Mouse (Mus musculus): ENCODE data around the gene BC030499. TPM values are rescaled to one million over a fixed set of nuclear protein-coding genes. Genes with fewer than 3 reads are reported as not detected.

The BC030499 gene
- polyA plus RNA-seq, 1 experiment from 2014 or later, result 0.87 TPM

GRCm38 (mm10) chr11:78289146-78289763 lies 1.4 kb upstream of the BC030499 start:
- Histone ChIP-seq H3K27ac (ENCODE audit: low read depth, low read length) (no peak overlapping the region), H3K4me2 (ENCODE audit: low read depth, low read length, severe bottlenecking) (no peak overlapping the region), H3K9me3 (ENCODE audit: control insufficient read depth, low read length) (no peaks in the 10 kb centered on the region), H3K9ac (ENCODE audit: low read length) (no peak overlapping the region), H3K4me1 (replicated peaks; ENCODE audit: control insufficient read depth, insufficient read depth, low read length) (no peaks in the 10 kb centered on the region), H3K36me3 (ENCODE audit: control insufficient read depth, insufficient read depth, low read length) (peaks cover 14% of the 10 kb centered on the region; the same call in 1 of the 2 replicates), H3K27me3 (ENCODE audit: control insufficient read depth, insufficient read depth, low read length) (no peaks in the 10 kb centered on the region), H3K4me3 (ENCODE audit: low read depth, low read length) (no peak overlapping the region)
- 88% methylated on average over 7 of the region's 7 CpGs for WGBS
- ATAC-seq (replicated peaks; ENCODE audit: low FRiP score), result no peak
- DNase-seq (ENCODE audit: low spot score), result no peak

GRCm38 (mm10) chr11:78294585-78294984 lies 3.9 kb downstream of the BC030499 start:
- DNase-seq (ENCODE audit: low spot score), result no peak
- Histone ChIP-seq H3K27me3 (ENCODE audit: control insufficient read depth, insufficient read depth, low read length) (no peaks in the 10 kb centered on the region), H3K4me3 (ENCODE audit: low read depth, low read length) (no peak overlapping the region), H3K27ac (ENCODE audit: low read depth, low read length) (no peak overlapping the region), H3K9me3 (ENCODE audit: control insufficient read depth, low read length) (no peaks in the 10 kb centered on the region), H3K36me3 (ENCODE audit: control insufficient read depth, insufficient read depth, low read length) (no peaks in the 10 kb centered on the region; the same call in 1 of the 2 replicates), H3K4me2 (ENCODE audit: low read depth, low read length, severe bottlenecking) (no peak overlapping the region), H3K9ac (ENCODE audit: low read length) (no peak overlapping the region), H3K4me1 (replicated peaks; ENCODE audit: control insufficient read depth, insufficient read depth, low read length) (no peaks in the 10 kb centered on the region)
- 90% methylated on average over 6 of the region's 6 CpGs for WGBS
- ATAC-seq (replicated peaks; ENCODE audit: low FRiP score), result no peak

GRCm38 (mm10) chr11:78300917-78301316 lies 10.3 kb downstream of the BC030499 start:
- ATAC-seq (replicated peaks; ENCODE audit: low FRiP score) (peak; percentile 18; the same call in 1 of the 2 replicates), DNase-seq (ENCODE audit: low spot score) (no peak)
- Histone ChIP-seq H3K27ac (ENCODE audit: low read depth, low read length) (no peak overlapping the region; the same call in 1 of the 2 replicates), H3K36me3 (ENCODE audit: control insufficient read depth, insufficient read depth, low read length) (peaks cover 5% of the 10 kb centered on the region; the same call in 1 of the 2 replicates), H3K9me3 (ENCODE audit: control insufficient read depth, low read length) (no peaks in the 10 kb centered on the region), H3K27me3 (ENCODE audit: control insufficient read depth, insufficient read depth, low read length) (no peaks in the 10 kb centered on the region), H3K9ac (ENCODE audit: low read length) (peak overlapping the region; percentile 74), H3K4me3 (ENCODE audit: low read depth, low read length) (peak overlapping the region; percentile 66), H3K4me2 (ENCODE audit: low read depth, low read length, severe bottlenecking) (peak overlapping the region; percentile 59), H3K4me1 (replicated peaks; ENCODE audit: control insufficient read depth, insufficient read depth, low read length) (peaks cover 5% of the 10 kb centered on the region)
- 74% methylated on average over 7 of the region's 7 CpGs for WGBS

- Histone ChIP-seq H3K4me2 (ENCODE audit: low read depth, low read length, severe bottlenecking) (peak within 1 kb of the TSS; percentile 59), H3K27me3 (ENCODE audit: control insufficient read depth, insufficient read depth, low read length) (no peaks in the 10 kb centered on the region), H3K4me1 (replicated peaks; ENCODE audit: control insufficient read depth, insufficient read depth, low read length) (peaks cover 5% of the 10 kb centered on the region), H3K9me3 (ENCODE audit: control insufficient read depth, low read length) (no peaks in the 10 kb centered on the region), H3K27ac (ENCODE audit: low read depth, low read length) (peak within 1 kb of the TSS; percentile 37), H3K4me3 (ENCODE audit: low read depth, low read length) (peak within 1 kb of the TSS; percentile 66), H3K36me3 (ENCODE audit: control insufficient read depth, insufficient read depth, low read length) (peaks cover 5% of the 10 kb centered on the region; the same call in 1 of the 2 replicates), H3K9ac (ENCODE audit: low read length) (peak within 1 kb of the TSS; percentile 74)
- DNase-seq (ENCODE audit: low spot score) (peak; percentile 94), ATAC-seq (replicated peaks; ENCODE audit: low FRiP score) (peak; percentile 99)
- under 1% methylated on average over 49 of the region's 49 CpGs for WGBS
These were observed 10.9 kb downstream of the BC030499 start, which contains the start of gene Spag5 for GRCm38 (mm10) chr11:78301357-78302084. Gene Spag5, plus strand, starts transcription at chr11:78301529.

- Histone ChIP-seq H3K4me2 (ENCODE audit: low read depth, low read length, severe bottlenecking) (no peak overlapping the region), H3K4me1 (replicated peaks; ENCODE audit: control insufficient read depth, insufficient read depth, low read length) (peaks cover 5% of the 10 kb centered on the region), H3K27ac (ENCODE audit: low read depth, low read length) (no peak overlapping the region), H3K36me3 (ENCODE audit: control insufficient read depth, insufficient read depth, low read length) (peaks cover 18% of the 10 kb centered on the region; the same call in 1 of the 2 replicates), H3K4me3 (ENCODE audit: low read depth, low read length) (no peak overlapping the region), H3K9ac (ENCODE audit: low read length) (no peak overlapping the region), H3K9me3 (ENCODE audit: control insufficient read depth, low read length) (no peaks in the 10 kb centered on the region), H3K27me3 (ENCODE audit: control insufficient read depth, insufficient read depth, low read length) (no peaks in the 10 kb centered on the region)
- ATAC-seq (replicated peaks; ENCODE audit: low FRiP score) (no peak), DNase-seq (ENCODE audit: low spot score) (no peak)
- 92% methylated on average over 4 of the region's 4 CpGs for WGBS
These were observed 14.6 kb downstream of the BC030499 start for GRCm38 (mm10) chr11:78305272-78305671.

- Histone ChIP-seq H3K9ac (ENCODE audit: low read length) (no peak overlapping the region), H3K4me1 (replicated peaks; ENCODE audit: control insufficient read depth, insufficient read depth, low read length) (no peaks in the 10 kb centered on the region), H3K27me3 (ENCODE audit: control insufficient read depth, insufficient read depth, low read length) (no peaks in the 10 kb centered on the region), H3K4me3 (ENCODE audit: low read depth, low read length) (no peak overlapping the region), H3K9me3 (ENCODE audit: control insufficient read depth, low read length) (no peaks in the 10 kb centered on the region), H3K27ac (ENCODE audit: low read depth, low read length) (no peak overlapping the region), H3K36me3 (ENCODE audit: control insufficient read depth, insufficient read depth, low read length) (peaks cover 31% of the 10 kb centered on the region), H3K4me2 (ENCODE audit: low read depth, low read length, severe bottlenecking) (no peak overlapping the region)
- WGBS, result 91% methylated on average over 8 of the region's 8 CpGs
- no peak for ATAC-seq (replicated peaks; ENCODE audit: low FRiP score)
- no peak for DNase-seq (ENCODE audit: low spot score)
These were observed 20.3 kb downstream of the BC030499 start for GRCm38 (mm10) chr11:78310861-78311511.

GRCm38 (mm10) chr11:78313662-78314061 lies 23.0 kb downstream of the BC030499 start:
- H3K4me1 ChIP-seq (replicated peaks; ENCODE audit: control insufficient read depth, insufficient read depth, low read length), result no peaks in the 10 kb centered on the region
- no peak overlapping the region for H3K4me3 ChIP-seq (ENCODE audit: low read depth, low read length)
- DNase-seq (ENCODE audit: low spot score) (no peak), ATAC-seq (replicated peaks; ENCODE audit: low FRiP score) (no peak)
- 95% methylated on average over 2 of the region's 2 CpGs for WGBS
- H3K36me3 ChIP-seq (ENCODE audit: control insufficient read depth, insufficient read depth, low read length), result peaks cover 46% of the 10 kb centered on the region
- H3K27me3 ChIP-seq (ENCODE audit: control insufficient read depth, insufficient read depth, low read length), result no peaks in the 10 kb centered on the region
- no peak overlapping the region for H3K9ac ChIP-seq (ENCODE audit: low read length)
- H3K27ac ChIP-seq (ENCODE audit: low read depth, low read length), result no peak overlapping the region
- no peak overlapping the region for H3K4me2 ChIP-seq (ENCODE audit: low read depth, low read length, severe bottlenecking)
- no peaks in the 10 kb centered on the region for H3K9me3 ChIP-seq (ENCODE audit: control insufficient read depth, low read length)

GRCm38 (mm10) chr11:78318411-78318810 lies 27.8 kb downstream of the BC030499 start:
- 78% methylated on average over 2 of the region's 2 CpGs for WGBS
- H3K36me3 ChIP-seq (ENCODE audit: control insufficient read depth, insufficient read depth, low read length), result peaks cover 41% of the 10 kb centered on the region

More at GRCm38 (mm10) chr11:78318411-78318810, 27.8 kb downstream of the BC030499 start:
- Histone ChIP-seq H3K9ac (ENCODE audit: low read length) (no peak overlapping the region), H3K27ac (ENCODE audit: low read depth, low read length) (no peak overlapping the region), H3K4me2 (ENCODE audit: low read depth, low read length, severe bottlenecking) (no peak overlapping the region), H3K27me3 (ENCODE audit: control insufficient read depth, insufficient read depth, low read length) (no peaks in the 10 kb centered on the region), H3K9me3 (ENCODE audit: control insufficient read depth, low read length) (no peaks in the 10 kb centered on the region), H3K4me3 (ENCODE audit: low read depth, low read length) (no peak overlapping the region), H3K4me1 (replicated peaks; ENCODE audit: control insufficient read depth, insufficient read depth, low read length) (peaks cover 4% of the 10 kb centered on the region; the same call in 1 of the 2 replicates)
- ATAC-seq (replicated peaks; ENCODE audit: low FRiP score) (no peak), DNase-seq (ENCODE audit: low spot score) (no peak)

Data from forebrain, embryonic 11.5 days (tissue).